Mouse (Mus musculus): ENCODE measurements around the gene Pramel5. TPM values are rescaled to one million over a fixed set of nuclear protein-coding genes. Genes with fewer than 3 reads are reported as not detected.
"Not testable (repeated sequence)": the region's sequence is repeated elsewhere in the genome, so short reads cannot be mapped to it uniquely, and the experiment has no call there.

The Pramel5 gene
- total RNA-seq (2014; fragmentation: Nextera tagmentation) (not detected in 2 replicates), total RNA-seq (2017) (not detected in 2 replicates)

DNA sequence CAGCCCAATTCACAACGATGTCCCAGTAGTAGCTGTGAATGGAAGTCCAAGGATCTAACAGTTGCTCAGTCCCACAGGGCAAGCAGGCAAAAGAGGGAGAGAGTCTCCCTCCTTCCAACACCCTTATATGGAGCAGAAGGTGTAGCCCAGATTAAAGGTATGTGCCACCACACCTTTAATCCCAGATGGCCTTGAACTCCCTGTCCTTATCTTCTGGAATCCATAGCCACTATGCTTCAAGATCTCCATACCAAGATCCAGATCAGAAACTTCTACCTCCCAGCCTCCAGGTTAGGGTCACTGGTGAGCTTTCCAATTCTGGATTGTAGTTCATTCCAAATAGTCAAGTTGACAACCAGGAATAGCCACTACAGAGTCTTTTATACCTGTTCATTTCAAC, at the start of gene Pramel5:
Gene Pramel5 (minus strand): TSS at position 101 of the 400 bp plus-strand sequence.
- not testable (repeated sequence) for ATAC-seq (replicated peaks; ENCODE audit: poor library complexity, severe bottlenecking)

DNA sequence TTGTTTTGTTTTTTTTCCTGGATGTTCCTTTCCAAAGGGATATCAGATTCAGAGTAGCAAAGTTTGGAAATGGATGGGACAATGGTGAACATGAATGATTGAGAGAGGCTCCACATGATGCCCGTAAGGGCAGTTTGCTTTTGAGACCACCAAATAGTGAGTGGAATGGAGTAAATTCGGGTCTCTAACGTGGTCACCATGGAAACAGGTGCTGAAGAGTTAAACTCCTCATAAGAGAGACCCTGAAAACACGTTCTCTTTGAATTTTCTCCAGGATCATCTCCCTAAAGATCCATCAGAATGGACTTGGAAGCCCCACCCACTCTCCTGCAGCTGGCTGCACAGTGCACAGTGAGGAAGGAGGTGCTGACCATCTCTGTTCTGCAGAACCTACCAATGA, 49.7 kb upstream of the Pramel5 start, which contains the start of gene Gm13128:
Gene Gm13128 (plus strand): TSS at position 301 of the 400 bp plus-strand sequence.
- not testable (repeated sequence) for ATAC-seq (replicated peaks; ENCODE audit: poor library complexity, severe bottlenecking)

DNA sequence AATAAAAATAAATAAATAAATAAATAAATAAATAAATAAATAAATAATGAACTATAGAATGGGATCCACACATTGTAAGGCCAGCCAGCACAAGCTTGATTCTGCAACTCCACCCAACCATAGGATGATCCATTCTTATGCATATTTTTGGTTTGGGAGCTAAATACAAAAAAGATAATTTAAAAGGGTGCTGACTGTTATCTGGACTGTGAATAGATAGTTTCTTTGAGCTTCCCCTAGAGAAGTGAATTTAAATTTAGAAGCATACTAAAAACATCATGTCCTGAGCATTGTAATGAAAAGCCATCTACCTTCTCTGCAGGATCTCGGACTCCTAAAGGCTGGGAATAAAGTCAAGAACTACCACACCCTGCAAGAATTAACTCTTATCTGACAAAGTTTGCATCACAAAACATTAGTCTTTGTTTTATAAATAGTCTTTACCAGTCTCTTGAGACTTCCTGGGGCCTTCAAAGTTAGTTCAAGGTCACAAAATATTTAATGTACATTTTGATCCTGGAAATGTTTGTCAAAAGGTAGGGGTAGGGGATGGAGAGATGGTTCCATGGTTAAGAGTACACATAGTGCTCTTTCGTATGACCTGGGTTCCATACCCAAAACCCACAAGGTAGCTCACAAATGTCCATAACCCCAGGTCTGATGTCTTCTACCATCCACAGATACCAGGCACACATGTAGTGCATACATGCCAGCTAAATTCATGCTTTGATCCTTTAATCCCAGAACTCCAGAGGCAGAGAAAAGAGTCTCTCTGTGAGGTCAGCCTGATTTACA, 32.6 kb upstream of the Pramel5 start:
- ATAC-seq (replicated peaks; ENCODE audit: poor library complexity, severe bottlenecking) = not testable (repeated sequence)

DNA sequence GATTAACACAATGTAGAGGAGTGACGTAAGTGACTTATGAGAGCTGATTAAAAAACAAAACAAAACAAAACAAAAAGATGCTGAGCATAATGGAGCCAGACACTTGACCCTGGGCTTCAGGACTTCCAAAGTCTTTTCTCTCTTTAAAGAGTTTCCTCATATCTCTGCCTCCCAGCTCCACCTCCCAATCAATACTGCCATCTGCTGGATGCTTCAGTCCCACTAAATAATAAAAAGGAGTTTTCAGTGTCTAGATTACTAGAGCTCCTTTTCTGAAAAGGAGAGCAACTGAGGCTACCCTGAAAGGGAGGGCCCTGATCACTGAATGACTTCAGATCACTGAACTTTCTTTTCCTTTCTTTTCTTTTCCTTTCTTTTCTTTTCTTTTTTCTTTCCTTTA, 19.1 kb upstream of the Pramel5 start:
- ATAC-seq (replicated peaks; ENCODE audit: poor library complexity, severe bottlenecking) = peak; percentile 53

DNA sequence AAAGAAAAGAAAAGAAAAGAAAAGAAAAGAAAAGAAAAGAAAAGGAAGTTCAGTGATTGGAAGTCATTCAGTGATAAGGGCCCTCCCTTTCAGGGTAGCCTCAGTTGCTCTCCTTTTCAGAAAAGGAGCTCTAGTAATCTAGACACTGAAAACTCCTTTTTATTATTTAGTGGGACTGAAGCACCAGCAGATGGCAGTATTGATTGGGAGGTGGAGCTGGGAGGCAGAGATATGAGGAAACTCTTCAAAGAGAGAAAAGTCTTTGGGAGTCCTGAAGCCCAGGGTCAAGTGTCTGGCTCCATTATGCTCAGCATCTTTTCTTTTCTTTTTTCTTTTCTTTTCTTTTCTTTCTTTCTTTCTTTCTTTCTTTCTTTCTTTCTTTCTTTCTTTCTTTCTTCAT, 25.5 kb downstream of the Pramel5 start:
- peak; percentile 30; the same call in 1 of the 2 replicates for ATAC-seq (replicated peaks; ENCODE audit: poor library complexity, severe bottlenecking)

Other genes starting within 250 kb of the Pramel5 start
- gene Pramel4, start 221.4 kb downstream of the Pramel5 start, total RNA-seq (2014; fragmentation: Nextera tagmentation) = not detected in 2 replicates
- not detected in 2 replicates for gene Pramel4, start 221.4 kb downstream of the Pramel5 start, total RNA-seq (2017)
- not detected in 2 replicates for gene Gm13102, start 174.0 kb downstream of the Pramel5 start, total RNA-seq (2014; fragmentation: Nextera tagmentation)
- gene Gm13102, start 174.0 kb downstream of the Pramel5 start, total RNA-seq (2017) = not detected in 2 replicates
- not detected in 2 replicates for gene Oog3, start 117.8 kb downstream of the Pramel5 start, total RNA-seq (2014; fragmentation: Nextera tagmentation)
- gene Oog3, start 117.8 kb downstream of the Pramel5 start, total RNA-seq (2017) = not detected in 2 replicates
- not detected in 2 replicates for gene Oog2, start 89.8 kb downstream of the Pramel5 start, total RNA-seq (2014; fragmentation: Nextera tagmentation)
- not detected in 2 replicates for gene Oog2, start 89.8 kb downstream of the Pramel5 start, total RNA-seq (2017)
- gene C87977, start 67.2 kb downstream of the Pramel5 start, total RNA-seq (2014; fragmentation: Nextera tagmentation) = not detected in 2 replicates
- not detected in 2 replicates for gene C87977, start 67.2 kb downstream of the Pramel5 start, total RNA-seq (2017)
- not detected in 2 replicates for gene Gm13128, start 49.8 kb upstream of the Pramel5 start, total RNA-seq (2014; fragmentation: Nextera tagmentation)
- gene Gm13128, start 49.8 kb upstream of the Pramel5 start, total RNA-seq (2017) = not detected in 2 replicates
- not detected in 2 replicates for gene Gm13119, start 77.5 kb upstream of the Pramel5 start, total RNA-seq (2014; fragmentation: Nextera tagmentation)
- gene Gm13119, start 77.5 kb upstream of the Pramel5 start, total RNA-seq (2017) = not detected in 2 replicates
- not detected in 2 replicates for gene Pramef20, start 97.4 kb upstream of the Pramel5 start, total RNA-seq (2014; fragmentation: Nextera tagmentation)
- not detected in 2 replicates for gene Pramef20, start 97.4 kb upstream of the Pramel5 start, total RNA-seq (2017)
- not detected in 2 replicates for gene Pramef12, start 128.0 kb upstream of the Pramel5 start, total RNA-seq (2014; fragmentation: Nextera tagmentation)
- gene Pramef12, start 128.0 kb upstream of the Pramel5 start, total RNA-seq (2017) = not detected in 2 replicates
- gene 1700012P22Rik, start 158.3 kb upstream of the Pramel5 start, total RNA-seq (2014; fragmentation: Nextera tagmentation) = not detected in 2 replicates
- not detected in 2 replicates for gene 1700012P22Rik, start 158.3 kb upstream of the Pramel5 start, total RNA-seq (2017)
- gene Gm9944, start 172.8 kb upstream of the Pramel5 start, total RNA-seq (2014; fragmentation: Nextera tagmentation) = not detected in 2 replicates
- gene Gm9944, start 172.8 kb upstream of the Pramel5 start, total RNA-seq (2017) = not detected in 2 replicates
- gene Aadacl3, start 183.3 kb upstream of the Pramel5 start, total RNA-seq (2014; fragmentation: Nextera tagmentation) = not detected in 2 replicates
- gene Aadacl3, start 183.3 kb upstream of the Pramel5 start, total RNA-seq (2017) = not detected in 2 replicates
- gene 9430007A20Rik, start 239.3 kb upstream of the Pramel5 start, total RNA-seq (2014; fragmentation: Nextera tagmentation) = not detected in 2 replicates
- not detected in 2 replicates for gene 9430007A20Rik, start 239.3 kb upstream of the Pramel5 start, total RNA-seq (2017)

All from granulocyte monocyte progenitor cell, adult 5-6 weeks (primary cell).